Mouse (Mus musculus): ENCODE results near the gene Sgtb.

Sgtb gene

GRCm38 (mm10) chr13:104109288-104109815, at the start of gene Sgtb, which contains the start of gene Nln:
TSS of gene Sgtb (plus strand) at chr13:104109741.
TSS of gene Nln (minus strand) at chr13:104109614.
- DNase-seq (ENCODE audit: low read depth) = peak; percentile 86

GRCm38 (mm10) chr13:104060231-104060630, 49.3 kb upstream of the Sgtb start:
- no peak for DNase-seq (ENCODE audit: low read depth)

GRCm38 (mm10) chr13:104061975-104062750, 47.4 kb upstream of the Sgtb start:
- no peak for DNase-seq (ENCODE audit: low read depth)

GRCm38 (mm10) chr13:104063061-104063460, 46.5 kb upstream of the Sgtb start:
- no peak for DNase-seq (ENCODE audit: low read depth)

- no peak for DNase-seq (ENCODE audit: low read depth)
Measured at GRCm38 (mm10) chr13:104065649-104066347, 43.7 kb upstream of the Sgtb start.

GRCm38 (mm10) chr13:104069216-104069615, 40.3 kb upstream of the Sgtb start:
- DNase-seq (ENCODE audit: low read depth) = no peak

- no peak for DNase-seq (ENCODE audit: low read depth)
Measured at GRCm38 (mm10) chr13:104070703-104071102, 38.8 kb upstream of the Sgtb start.

- DNase-seq (ENCODE audit: low read depth) = no peak
Measured at GRCm38 (mm10) chr13:104072351-104072750, 37.2 kb upstream of the Sgtb start.

- no peak for DNase-seq (ENCODE audit: low read depth)
Measured at GRCm38 (mm10) chr13:104074230-104074629, 35.3 kb upstream of the Sgtb start.

GRCm38 (mm10) chr13:104074731-104075130, 34.8 kb upstream of the Sgtb start:
- DNase-seq (ENCODE audit: low read depth) = peak; percentile 7

- DNase-seq (ENCODE audit: low read depth) = no peak
Measured at GRCm38 (mm10) chr13:104076993-104077392, 32.5 kb upstream of the Sgtb start.

GRCm38 (mm10) chr13:104082504-104082903, 27.0 kb upstream of the Sgtb start:
- no peak for DNase-seq (ENCODE audit: low read depth)

GRCm38 (mm10) chr13:104084600-104084999, 24.9 kb upstream of the Sgtb start:
- no peak for DNase-seq (ENCODE audit: low read depth)

- peak; percentile 55 for DNase-seq (ENCODE audit: low read depth)
Measured at GRCm38 (mm10) chr13:104089387-104089786, 20.2 kb upstream of the Sgtb start.

- DNase-seq (ENCODE audit: low read depth) = no peak
Measured at GRCm38 (mm10) chr13:104091734-104092133, 17.8 kb upstream of the Sgtb start.

- DNase-seq (ENCODE audit: low read depth) = no peak
Measured at GRCm38 (mm10) chr13:104094531-104095385, 14.8 kb upstream of the Sgtb start.

GRCm38 (mm10) chr13:104095955-104096354, 13.6 kb upstream of the Sgtb start:
- no peak for DNase-seq (ENCODE audit: low read depth)

- DNase-seq (ENCODE audit: low read depth) = no peak
Measured at GRCm38 (mm10) chr13:104097190-104097589, 12.4 kb upstream of the Sgtb start.

GRCm38 (mm10) chr13:104100416-104100815, 9.1 kb upstream of the Sgtb start:
- no peak for DNase-seq (ENCODE audit: low read depth)

- no peak for DNase-seq (ENCODE audit: low read depth)
Measured at GRCm38 (mm10) chr13:104101606-104102235, 7.8 kb upstream of the Sgtb start.

- no peak for DNase-seq (ENCODE audit: low read depth)
Measured at GRCm38 (mm10) chr13:104108651-104109287, 772 bp upstream of the Sgtb start.

All from naive thymus-derived CD4-positive, alpha-beta T cell, adult 2 months (primary cell).